Mouse (Mus musculus) gastrocnemius, postnatal 10 days (tissue): ENCODE data around the gene Dph2. TPM values are rescaled to one million over a fixed set of nuclear protein-coding genes. Genes with fewer than 3 reads are reported as not detected.

Experiments used
- DNase-seq: peaks from one replicate; pipeline ENCODE4 v3.0.0; 2021; ENCODE audit warnings: mixed read lengths
- total RNA-seq, 2 experiments: library from RNA; stranded (reverse); gene quantifications; 2 replicates each; pipeline ENCODE4 v1.2.3; 2021

Dph2 gene
- total RNA-seq, 2 experiments from 2014 or later = 3.1 to 3.3 TPM

- DNase-seq = no peak
Observed at GRCm38 (mm10) chr4:117912131-117912561, 20.3 kb upstream of the Dph2 start.

- no peak for DNase-seq
Observed at GRCm38 (mm10) chr4:117908834-117909453, 17.1 kb upstream of the Dph2 start.

GRCm38 (mm10) chr4:117906196-117906595 is 14.4 kb upstream of the Dph2 start:
- DNase-seq = no peak

GRCm38 (mm10) chr4:117904761-117905160 is 12.9 kb upstream of the Dph2 start:
- no peak for DNase-seq

GRCm38 (mm10) chr4:117904094-117904493 is 12.3 kb upstream of the Dph2 start:
- DNase-seq = no peak

- no peak for DNase-seq
Observed at GRCm38 (mm10) chr4:117898111-117898510, 6.3 kb upstream of the Dph2 start.

GRCm38 (mm10) chr4:117896031-117896430 is 4.2 kb upstream of the Dph2 start:
- no peak for DNase-seq

GRCm38 (mm10) chr4:117895339-117895738 is 3.5 kb upstream of the Dph2 start:
- no peak for DNase-seq

GRCm38 (mm10) chr4:117894601-117895000 is 2.8 kb upstream of the Dph2 start:
- DNase-seq = no peak

- DNase-seq = peak; percentile 51
Observed at GRCm38 (mm10) chr4:117893376-117893775, 1.5 kb upstream of the Dph2 start.

- DNase-seq = no peak
Observed at GRCm38 (mm10) chr4:117890750-117891149, 1.1 kb downstream of the Dph2 start.

GRCm38 (mm10) chr4:117890031-117890430 is 1.8 kb downstream of the Dph2 start:
- DNase-seq = no peak

GRCm38 (mm10) chr4:117889471-117889870 is 2.4 kb downstream of the Dph2 start:
- DNase-seq = no peak

GRCm38 (mm10) chr4:117887920-117888319 is 3.9 kb downstream of the Dph2 start:
- DNase-seq = no peak

GRCm38 (mm10) chr4:117887133-117887532 is 4.7 kb downstream of the Dph2 start, which contains the start of gene Atp6v0b:
TSS of gene Atp6v0b (minus strand) at chr4:117887333.
- peak; percentile 93 for DNase-seq

- DNase-seq = no peak
Observed at GRCm38 (mm10) chr4:117886644-117887043, 5.2 kb downstream of the Dph2 start.

- no peak for DNase-seq
Observed at GRCm38 (mm10) chr4:117885994-117886393, 5.8 kb downstream of the Dph2 start.

- no peak for DNase-seq
Observed at GRCm38 (mm10) chr4:117885093-117885492, 6.7 kb downstream of the Dph2 start.

- DNase-seq = no peak
Observed at GRCm38 (mm10) chr4:117884146-117884545, 7.7 kb downstream of the Dph2 start.

- DNase-seq = peak; percentile 67
Observed at GRCm38 (mm10) chr4:117882701-117883691, 8.8 kb downstream of the Dph2 start, which contains the start of gene B4galt2. TSS of gene B4galt2 (minus strand) at chr4:117883487.

- DNase-seq = no peak
Observed at GRCm38 (mm10) chr4:117878703-117879102, 13.1 kb downstream of the Dph2 start.

GRCm38 (mm10) chr4:117878301-117878700 is 13.5 kb downstream of the Dph2 start:
- no peak for DNase-seq

- DNase-seq = no peak
Observed at GRCm38 (mm10) chr4:117873615-117874014, 18.2 kb downstream of the Dph2 start.
